Mouse (Mus musculus) testis, adult 2 months (tissue): ENCODE data around the gene 1700017B05Rik. TPM values are rescaled to one million over a fixed set of nuclear protein-coding genes. Genes with fewer than 3 reads are reported as not detected.
"Not testable (repeated sequence)": the region's sequence is repeated elsewhere in the genome, so short reads cannot be mapped to it uniquely, and the experiment has no call there.

ENCODE experiments used
- H3K27ac ChIP-seq: fragments of 200-500 bp; 2 replicates; pipeline ENCODE4 v1.5.1; 2012; ENCODE audit warnings: low read depth, low read length; ENCODE audit not compliant: control insufficient read depth, insufficient read depth
- H3K27me3 ChIP-seq: fragments of 200-500 bp; 2 replicates; pipeline ENCODE4 v1.6.1; 2012; ENCODE audit warnings: mild to moderate bottlenecking, low read length, moderate library complexity; ENCODE audit not compliant: control insufficient read depth, insufficient read depth
- H3K36me3 ChIP-seq: fragments of 200-500 bp; 2 replicates; pipeline ENCODE4 v1.6.1; 2012; ENCODE audit warnings: mild to moderate bottlenecking, low read length; ENCODE audit not compliant: control insufficient read depth, insufficient read depth
- H3K4me1 ChIP-seq: fragments of 200-500 bp; 2 replicates; pipeline ENCODE4 v1.6.1; 2012; ENCODE audit warnings: low read length; ENCODE audit not compliant: control insufficient read depth, insufficient read depth
- H3K4me3 ChIP-seq: fragments of 200-500 bp; 2 replicates; pipeline ENCODE4 v1.5.1; 2012; ENCODE audit warnings: low read depth, mild to moderate bottlenecking, low read length, moderate library complexity, mixed read lengths; ENCODE audit not compliant: control insufficient read depth
- CTCF ChIP-seq: fragments of 200-500 bp; IDR thresholded peaks from 2 replicates; pipeline ENCODE4 v1.5.1; 2012; ENCODE audit warnings: low read depth, mild to moderate bottlenecking, inconsistent platforms, low read length, moderate library complexity; ENCODE audit not compliant: control insufficient read depth, insufficient read depth, insufficient replicate concordance
- POLR2A ChIP-seq: fragments of 200-500 bp; IDR thresholded peaks from 2 replicates; pipeline ENCODE4 v1.6.1; 2012; ENCODE audit warnings: low read depth, mild to moderate bottlenecking, inconsistent platforms, low read length, moderate library complexity; ENCODE audit not compliant: control insufficient read depth
- polyA plus RNA-seq: library from polyadenylated mRNA; depleted of rRNA; stranded (reverse); fragments of >200 nt; gene quantifications from 2 replicates; pipeline ENCODE4 v1.2.3, GENCODE M21; 2012; rRNA removed

1700017B05Rik gene
- polyA plus RNA-seq, 1 experiment: 87.2 TPM

GRCm38 (mm10) chr9:57217220-57217619 is 45.2 kb downstream of the 1700017B05Rik start:
- H3K36me3 ChIP-seq: no peaks in the 10 kb centered on the region
- H3K27me3 ChIP-seq: no peaks in the 10 kb centered on the region
- H3K4me1 ChIP-seq: peaks cover 2% of the 10 kb centered on the region; the same call in 1 of the 2 replicates
- no peak overlapping the region for H3K27ac ChIP-seq
- TF ChIP-seq CTCF: no peak
- no peak for TF ChIP-seq POLR2A
- no peak overlapping the region for H3K4me3 ChIP-seq

- Histone ChIP-seq H3K27ac (no peak overlapping the region), H3K27me3 (no peaks in the 10 kb centered on the region), H3K4me1 (no peaks in the 10 kb centered on the region), H3K36me3 (no peaks in the 10 kb centered on the region), H3K4me3 (no peak overlapping the region)
- no peak for TF ChIP-seq POLR2A
- TF ChIP-seq CTCF: no peak
Observed at GRCm38 (mm10) chr9:57214500-57214899, 47.9 kb downstream of the 1700017B05Rik start.

- Histone ChIP-seq H3K27ac (no peak overlapping the region), H3K27me3 (no peaks in the 10 kb centered on the region), H3K4me3 (no peak overlapping the region), H3K4me1 (no peaks in the 10 kb centered on the region), H3K36me3 (no peaks in the 10 kb centered on the region)
- TF ChIP-seq CTCF (no peak), POLR2A (no peak)
Observed at GRCm38 (mm10) chr9:57212448-57213222, 49.8 kb downstream of the 1700017B05Rik start.

GRCm38 (mm10) chr9:57209316-57209715 is 53.1 kb downstream of the 1700017B05Rik start:
- TF ChIP-seq CTCF (no peak), POLR2A (no peak)
- Histone ChIP-seq H3K27ac (no peak overlapping the region), H3K36me3 (no peaks in the 10 kb centered on the region), H3K27me3 (no peaks in the 10 kb centered on the region), H3K4me3 (no peak overlapping the region), H3K4me1 (no peaks in the 10 kb centered on the region)

- no peak overlapping the region for H3K4me3 ChIP-seq
- no peak for TF ChIP-seq CTCF
- TF ChIP-seq POLR2A: no peak
- H3K36me3 ChIP-seq: no peaks in the 10 kb centered on the region
- H3K27me3 ChIP-seq: no peaks in the 10 kb centered on the region
- H3K4me1 ChIP-seq: no peaks in the 10 kb centered on the region
- H3K27ac ChIP-seq: no peak overlapping the region
Observed at GRCm38 (mm10) chr9:57206896-57207295, 55.5 kb downstream of the 1700017B05Rik start.

- H3K27me3 ChIP-seq, H3K4me1 ChIP-seq, H3K4me3 ChIP-seq, H3K27ac ChIP-seq, H3K36me3 ChIP-seq: not testable (repeated sequence)
Observed at GRCm38 (mm10) chr9:57203571-57203970, 58.8 kb downstream of the 1700017B05Rik start.

Other genes with a start within 250 kb of the 1700017B05Rik start
- gene Sin3a, start 190.6 kb downstream of the 1700017B05Rik start, polyA plus RNA-seq: 86.9 and 99.2 TPM in 2 replicates
- gene Man2c1, start 131.9 kb downstream of the 1700017B05Rik start, polyA plus RNA-seq: 192 and 208 TPM in 2 replicates
- gene Neil1, start 114.3 kb downstream of the 1700017B05Rik start, polyA plus RNA-seq: 0.54 and 0.57 TPM in 2 replicates
- gene Commd4, start 104.3 kb downstream of the 1700017B05Rik start, polyA plus RNA-seq: 26.5 and 28.7 TPM in 2 replicates
- 0.11 and 0.20 TPM in 2 replicates for gene Trcg1, start 26.1 kb downstream of the 1700017B05Rik start, polyA plus RNA-seq
- gene Ppcdc, start 177.5 kb upstream of the 1700017B05Rik start, polyA plus RNA-seq: 37.5 and 39.1 TPM in 2 replicates
- gene Scamp5, start 205.4 kb upstream of the 1700017B05Rik start, polyA plus RNA-seq: 5.7 and 6.2 TPM in 2 replicates
- 0.20 and 0.55 TPM in 2 replicates for gene Rpp25, start 241.4 kb upstream of the 1700017B05Rik start, polyA plus RNA-seq